Mouse (Mus musculus): ENCODE measurements around the gene Cys1. TPM values are rescaled to one million over a fixed set of nuclear protein-coding genes. Genes with fewer than 3 reads are reported as not detected.
A peak's percentile ranks its signal among the peaks of the same experiment; 100 is the strongest.
"Not testable (repeated sequence)": the region's sequence is repeated elsewhere in the genome, so short reads cannot be mapped to it uniquely, and the experiment has no call there.

Cys1 gene
- polyA plus RNA-seq, 1 experiment from 2014 or later, result 0.61 TPM

GRCm38 (mm10) chr12:24709409-24709808, 27.8 kb upstream of the Cys1 start:
- peaks cover 85% of the 10 kb centered on the region for H3K4me1 ChIP-seq (replicated peaks)
- H3K4me3 ChIP-seq (replicated peaks), result peak overlapping the region; percentile 89
- peak overlapping the region; percentile 89 for H3K9ac ChIP-seq
- peaks cover 56% of the 10 kb centered on the region for H3K36me3 ChIP-seq (replicated peaks)
- H3K9me3 ChIP-seq (replicated peaks), result no peaks in the 10 kb centered on the region
- WGBS (ENCODE audit: insufficient replicate concordance), result 11% methylated on average over 6 of the region's 6 CpGs
- peak overlapping the region; percentile 76 for H3K4me2 ChIP-seq
- no peaks in the 10 kb centered on the region for H3K27me3 ChIP-seq
- H3K27ac ChIP-seq (replicated peaks), result peak overlapping the region; percentile 89
- no peak for ATAC-seq (ENCODE audit: insufficient read depth)

DNA sequence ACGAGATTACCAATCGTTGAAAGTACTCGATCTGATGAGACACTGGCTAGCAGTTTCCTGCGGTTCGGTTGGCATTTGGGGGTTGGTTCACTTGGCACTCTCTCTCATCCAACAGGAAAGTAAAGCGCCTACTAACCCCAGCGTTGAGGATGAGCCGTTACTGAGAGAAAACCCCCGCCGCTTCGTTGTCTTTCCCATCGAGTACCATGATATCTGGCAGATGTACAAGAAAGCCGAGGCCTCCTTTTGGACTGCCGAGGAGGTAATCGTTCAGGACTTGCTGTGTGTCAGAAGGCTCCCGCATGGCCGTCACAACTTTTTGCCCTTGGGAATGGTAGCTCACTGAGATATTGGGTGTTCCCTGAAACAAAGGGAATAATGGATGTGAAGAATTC, 27.2 kb upstream of the Cys1 start:
- H3K9me3 ChIP-seq (replicated peaks), result no peaks in the 10 kb centered on the region
- ATAC-seq (ENCODE audit: insufficient read depth), result no peak
- no peaks in the 10 kb centered on the region for H3K27me3 ChIP-seq
- peaks cover 86% of the 10 kb centered on the region for H3K4me1 ChIP-seq (replicated peaks)
- peak overlapping the region; percentile 76 for H3K4me2 ChIP-seq
- peak overlapping the region; percentile 89 for H3K9ac ChIP-seq
- under 1% methylated on average over 17 of the region's 17 CpGs for WGBS (ENCODE audit: insufficient replicate concordance)
- H3K36me3 ChIP-seq (replicated peaks), result peaks cover 50% of the 10 kb centered on the region
- H3K4me3 ChIP-seq (replicated peaks), result peak overlapping the region; percentile 89
- H3K27ac ChIP-seq (replicated peaks), result peak overlapping the region; percentile 89

- Histone ChIP-seq H3K27me3 (no peaks in the 10 kb centered on the region), H3K4me1 (replicated peaks) (peaks cover 86% of the 10 kb centered on the region), H3K4me3 (replicated peaks) (peak within 1 kb of the TSS; percentile 89), H3K36me3 (replicated peaks) (peaks cover 44% of the 10 kb centered on the region), H3K4me2 (peak within 1 kb of the TSS; percentile 76), H3K9ac (peak within 1 kb of the TSS; percentile 89), H3K27ac (replicated peaks) (peak within 1 kb of the TSS; percentile 89), H3K9me3 (replicated peaks) (no peaks in the 10 kb centered on the region)
- under 1% methylated on average over 83 of the region's 83 CpGs for WGBS (ENCODE audit: insufficient replicate concordance)
- peak; percentile 83 for ATAC-seq (ENCODE audit: insufficient read depth)
Observed at GRCm38 (mm10) chr12:24707954-24708823, 26.6 kb upstream of the Cys1 start, which contains the start of gene Rrm2. TSS of gene Rrm2 (plus strand) at chr12:24708241.

DNA sequence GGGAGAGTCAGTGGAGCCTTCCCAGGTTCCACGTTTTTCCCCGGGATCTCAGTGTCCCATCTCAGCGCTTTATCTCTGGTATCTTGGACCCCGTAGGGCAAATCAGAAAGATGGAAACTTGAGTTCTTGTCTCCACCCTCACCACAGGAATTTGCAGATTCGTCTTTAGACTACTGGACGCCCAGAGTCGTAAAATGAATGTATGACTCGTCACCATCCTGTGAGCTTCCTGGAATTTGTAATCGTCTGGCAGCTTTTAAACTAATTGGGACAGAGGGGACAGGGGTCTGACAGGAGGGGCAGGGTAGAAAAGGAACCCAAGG, 25.8 kb upstream of the Cys1 start:
- Histone ChIP-seq H3K4me3 (replicated peaks) (peak overlapping the region; percentile 89), H3K27me3 (no peaks in the 10 kb centered on the region), H3K27ac (replicated peaks) (peak overlapping the region; percentile 89), H3K4me1 (replicated peaks) (peaks cover 87% of the 10 kb centered on the region), H3K36me3 (replicated peaks) (peaks cover 36% of the 10 kb centered on the region), H3K9me3 (replicated peaks) (no peaks in the 10 kb centered on the region), H3K9ac (peak overlapping the region; percentile 89), H3K4me2 (peak overlapping the region; percentile 76)
- under 1% methylated on average over 9 of the region's 9 CpGs for WGBS (ENCODE audit: insufficient replicate concordance)
- no peak for ATAC-seq (ENCODE audit: insufficient read depth)

DNA sequence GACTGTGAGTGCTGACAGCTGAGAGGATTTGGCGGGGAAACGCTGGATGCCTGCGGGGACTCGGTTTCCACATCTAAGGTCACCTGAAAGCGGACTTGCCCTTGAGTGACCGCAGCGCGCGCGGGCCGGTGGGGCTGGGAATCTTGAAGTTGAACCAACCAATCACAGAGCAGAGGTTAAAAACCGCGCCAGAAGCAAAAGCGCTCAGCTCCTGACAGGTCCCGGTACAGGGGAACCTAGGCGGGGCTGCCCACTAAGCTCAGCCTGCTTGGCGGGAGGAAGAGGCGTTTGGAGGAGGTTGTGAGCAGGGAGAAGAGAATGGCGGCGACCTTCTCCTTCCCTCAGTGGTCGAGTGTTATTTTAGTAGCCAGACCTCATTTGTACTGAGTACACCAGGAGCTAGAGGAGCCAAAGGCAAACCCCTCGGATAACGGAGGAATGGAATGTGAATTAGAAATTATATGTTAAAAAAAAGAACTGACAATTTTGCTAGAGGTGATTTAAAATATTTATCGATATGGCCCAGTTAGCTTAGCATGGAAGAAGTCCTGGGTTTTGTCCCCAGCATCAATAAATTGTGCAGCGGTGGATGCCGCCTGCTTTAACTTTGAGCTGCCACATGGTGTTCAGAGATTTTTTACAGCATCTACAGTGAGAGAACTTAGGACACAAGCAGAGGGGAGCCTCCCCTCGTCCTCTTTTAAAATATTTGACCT, 25.3 kb upstream of the Cys1 start:
- Histone ChIP-seq H3K4me3 (replicated peaks) (peak overlapping the region; percentile 89), H3K27me3 (no peaks in the 10 kb centered on the region), H3K36me3 (replicated peaks) (peaks cover 31% of the 10 kb centered on the region), H3K9ac (peak overlapping the region; percentile 89), H3K4me2 (peak overlapping the region; percentile 76), H3K9me3 (replicated peaks) (no peaks in the 10 kb centered on the region), H3K27ac (replicated peaks) (peak overlapping the region; percentile 89), H3K4me1 (replicated peaks) (peaks cover 87% of the 10 kb centered on the region)
- WGBS (ENCODE audit: insufficient replicate concordance), result under 1% methylated on average over 27 of the region's 27 CpGs
- ATAC-seq (ENCODE audit: insufficient read depth), result peak; percentile 61

DNA sequence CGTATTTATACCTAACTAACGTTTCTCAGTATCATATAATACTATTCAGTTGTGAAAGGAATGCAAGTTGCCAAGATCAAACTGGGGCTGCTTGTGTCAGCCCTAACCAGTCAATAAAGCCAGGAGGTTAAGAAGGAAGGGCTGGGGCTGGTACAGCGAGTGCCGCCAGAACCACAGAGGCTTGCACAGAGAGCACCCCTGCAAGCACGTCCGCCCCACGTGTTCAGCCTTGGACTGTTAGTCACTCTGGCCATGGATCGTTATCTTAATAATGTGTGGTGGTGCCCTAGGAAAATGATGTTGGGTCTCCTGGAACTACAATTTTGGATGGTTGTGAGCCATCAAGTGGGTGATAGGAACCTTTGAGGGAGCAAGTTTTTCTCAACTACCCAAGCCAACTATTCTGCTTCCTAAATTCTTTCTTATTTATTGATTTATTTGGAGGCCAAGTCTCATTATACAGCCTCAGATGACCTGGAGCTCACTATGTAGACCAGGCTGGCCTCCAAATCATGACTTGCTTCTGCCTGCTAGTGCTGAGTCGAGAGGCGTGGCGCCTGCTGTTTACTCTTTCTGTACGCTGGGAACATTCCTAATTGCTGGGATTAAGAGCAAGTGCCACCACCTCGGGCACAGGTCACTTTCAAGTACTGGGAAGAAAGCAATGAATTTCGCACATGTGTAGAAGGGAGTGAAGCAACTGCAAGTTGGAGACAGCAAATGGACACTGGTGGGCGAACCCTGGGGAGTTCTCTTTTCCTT, 24.1 kb upstream of the Cys1 start:
- H3K9me3 ChIP-seq (replicated peaks), result no peaks in the 10 kb centered on the region
- peak overlapping the region; percentile 89 for H3K9ac ChIP-seq
- peaks cover 19% of the 10 kb centered on the region for H3K36me3 ChIP-seq (replicated peaks)
- peak overlapping the region; percentile 89 for H3K27ac ChIP-seq (replicated peaks)
- 67% methylated on average over 15 of the region's 15 CpGs for WGBS (ENCODE audit: insufficient replicate concordance)
- peak overlapping the region; percentile 89 for H3K4me3 ChIP-seq (replicated peaks)
- H3K27me3 ChIP-seq, result no peaks in the 10 kb centered on the region
- ATAC-seq (ENCODE audit: insufficient read depth), result peak; percentile 19; the same call in 1 of the 2 replicates
- peak overlapping the region; percentile 76 for H3K4me2 ChIP-seq
- H3K4me1 ChIP-seq (replicated peaks), result peaks cover 75% of the 10 kb centered on the region

DNA sequence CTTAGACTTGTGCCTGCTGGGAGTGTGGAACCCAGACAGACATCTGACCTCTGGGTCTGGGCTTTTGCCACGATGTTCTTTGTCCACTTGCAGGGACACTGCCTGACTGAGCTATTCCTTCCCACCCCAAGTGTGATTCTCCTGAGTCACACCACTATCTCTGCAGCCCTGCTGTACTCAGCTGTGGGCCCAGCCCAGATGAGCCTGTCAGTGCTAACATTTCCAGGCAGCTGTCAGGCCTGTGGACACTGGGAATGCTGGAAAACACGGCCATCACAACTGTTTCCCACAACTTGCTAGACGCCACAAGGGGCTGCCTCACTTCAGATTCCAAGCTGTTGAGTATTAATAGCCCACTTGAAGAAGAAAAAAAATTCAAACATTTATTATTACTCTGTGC, 21.4 kb upstream of the Cys1 start:
- H3K9ac ChIP-seq, result 0 out of 2 replicates have a peak overlapping the region, but pooled peaks have one; percentile 9
- no peak overlapping the region for H3K4me3 ChIP-seq (replicated peaks)
- peaks cover 57% of the 10 kb centered on the region for H3K4me1 ChIP-seq (replicated peaks)
- peak overlapping the region; percentile 89 for H3K27ac ChIP-seq (replicated peaks)
- 66% methylated on average over 3 of the region's 3 CpGs for WGBS (ENCODE audit: insufficient replicate concordance)
- H3K36me3 ChIP-seq (replicated peaks), result no peaks in the 10 kb centered on the region
- no peaks in the 10 kb centered on the region; the same call in 1 of the 2 replicates for H3K27me3 ChIP-seq
- peak overlapping the region; percentile 54 for H3K4me2 ChIP-seq
- ATAC-seq (ENCODE audit: insufficient read depth), result peak; percentile 65
- H3K9me3 ChIP-seq (replicated peaks), result no peaks in the 10 kb centered on the region

GRCm38 (mm10) chr12:24701621-24702020, 20.0 kb upstream of the Cys1 start:
- not testable (repeated sequence) for H3K27ac ChIP-seq (replicated peaks); H3K4me3 ChIP-seq (replicated peaks); H3K9ac ChIP-seq; H3K36me3 ChIP-seq (replicated peaks); H3K27me3 ChIP-seq; H3K4me2 ChIP-seq; H3K9me3 ChIP-seq (replicated peaks); ATAC-seq (ENCODE audit: insufficient read depth)
- WGBS (ENCODE audit: insufficient replicate concordance), result 72% methylated on average over 9 of the region's 9 CpGs
- H3K4me1 ChIP-seq (replicated peaks), result peaks cover 51% of the 10 kb centered on the region

- H3K4me1 ChIP-seq (replicated peaks), result peaks cover 31% of the 10 kb centered on the region
- H3K4me2 ChIP-seq, result no peak overlapping the region
- no peaks in the 10 kb centered on the region for H3K36me3 ChIP-seq (replicated peaks)
- H3K27me3 ChIP-seq, result no peaks in the 10 kb centered on the region; the same call in 1 of the 2 replicates
- no peak overlapping the region for H3K9ac ChIP-seq
- no peak for ATAC-seq (ENCODE audit: insufficient read depth)
- no peak overlapping the region for H3K4me3 ChIP-seq (replicated peaks)
- H3K9me3 ChIP-seq (replicated peaks), result no peaks in the 10 kb centered on the region
- no peak overlapping the region for H3K27ac ChIP-seq (replicated peaks)
- WGBS (ENCODE audit: insufficient replicate concordance), result 63% methylated on average over 10 of the region's 10 CpGs
Observed at GRCm38 (mm10) chr12:24699578-24699977, 18.0 kb upstream of the Cys1 start.

DNA sequence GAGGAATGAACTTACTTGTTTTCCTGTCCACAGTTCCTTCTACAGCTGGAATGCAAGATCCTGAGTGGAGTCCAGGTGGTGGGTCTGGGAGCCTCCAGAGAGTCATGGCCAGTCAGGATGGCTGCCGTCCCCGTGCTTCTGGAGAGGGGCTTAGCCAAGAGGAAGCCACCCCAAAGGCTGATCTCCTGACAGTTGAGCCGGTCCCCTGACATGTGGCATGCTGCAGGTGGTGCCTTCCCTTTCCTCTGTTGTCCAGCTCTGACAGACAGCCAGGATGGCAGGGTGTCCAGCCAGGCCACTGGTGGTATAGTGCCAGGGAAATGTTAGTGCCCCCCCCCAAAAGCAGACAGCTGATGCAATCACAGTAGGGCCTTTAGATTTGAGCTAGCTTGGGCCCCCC, 16.9 kb upstream of the Cys1 start:
- 59% methylated on average over 3 of the region's 3 CpGs for WGBS (ENCODE audit: insufficient replicate concordance)

More for the DNA sequence above, 16.9 kb upstream of the Cys1 start:
- no peak for ATAC-seq (ENCODE audit: insufficient read depth)
- no peak overlapping the region for H3K4me2 ChIP-seq
- H3K4me1 ChIP-seq (replicated peaks), result peaks cover 20% of the 10 kb centered on the region
- no peaks in the 10 kb centered on the region for H3K36me3 ChIP-seq (replicated peaks)
- no peak overlapping the region for H3K27ac ChIP-seq (replicated peaks)
- H3K9ac ChIP-seq, result no peak overlapping the region
- H3K27me3 ChIP-seq, result no peaks in the 10 kb centered on the region; the same call in 1 of the 2 replicates
- H3K9me3 ChIP-seq (replicated peaks), result no peaks in the 10 kb centered on the region
- no peak overlapping the region for H3K4me3 ChIP-seq (replicated peaks)
